Mouse (Mus musculus) liver, adult 2 months (tissue): ENCODE measurements around the gene 2510002D24Rik. TPM values are rescaled to one million over a fixed set of nuclear protein-coding genes. Genes with fewer than 3 reads are reported as not detected.

Experiments
- DNase-seq: peaks from one replicate; pipeline ENCODE4 v3.0.0-alpha.2; 2011; ENCODE audit warnings: low read depth, low spot score; ENCODE audit errors: extremely low read depth
- H3K27ac ChIP-seq: fragments of 200-500 bp; replicated peaks from 2 replicates; pipeline ENCODE4 v1.5.1; 2012; ENCODE audit warnings: low read depth, mild to moderate bottlenecking, control low read depth, inconsistent platforms, low read length; ENCODE audit not compliant: insufficient read depth
- H3K27me3 ChIP-seq: fragments of 200-500 bp; 2 replicates; pipeline ENCODE4 v1.6.1; 2012; ENCODE audit warnings: mild to moderate bottlenecking, moderate library complexity, low read length, inconsistent platforms; ENCODE audit not compliant: control insufficient read depth, insufficient read depth
- H3K36me3 ChIP-seq: fragments of 200-500 bp; 2 replicates; pipeline ENCODE4 v1.6.1; 2012; ENCODE audit warnings: low read length, inconsistent platforms; ENCODE audit not compliant: control insufficient read depth, insufficient read depth
- H3K4me1 ChIP-seq: fragments of 200-500 bp; 2 replicates; pipeline ENCODE4 v1.6.1; 2011; ENCODE audit warnings: low read length; ENCODE audit not compliant: control insufficient read depth, insufficient read depth
- H3K4me3 ChIP-seq: fragments of 200-500 bp; 2 replicates; pipeline ENCODE4 v1.5.1; 2011; ENCODE audit warnings: low read depth, mild to moderate bottlenecking, control low read depth, low read length, moderate library complexity; ENCODE audit not compliant: insufficient read depth
- H3K79me2 ChIP-seq: fragments of 200-500 bp; 2 replicates; pipeline ENCODE4 v1.6.1; 2012; ENCODE audit warnings: inconsistent platforms, mild to moderate bottlenecking, low read length, moderate library complexity; ENCODE audit not compliant: control insufficient read depth, insufficient read depth
- H3K9ac ChIP-seq: fragments of 200-500 bp; 2 replicates; pipeline ENCODE4 v1.6.1; 2012; ENCODE audit warnings: low read depth, mild to moderate bottlenecking, control low read depth, inconsistent platforms, low read length
- CTCF ChIP-seq: fragments of 200-500 bp; IDR thresholded peaks from 2 replicates; pipeline ENCODE4 v1.5.1; 2011; ENCODE audit warnings: low read depth, low read length, control low read depth
- POLR2A ChIP-seq: fragments of 200-500 bp; IDR thresholded peaks from 2 replicates; pipeline ENCODE4 v1.6.1; 2011; ENCODE audit warnings: low read length, control low read depth; ENCODE audit not compliant: insufficient read depth; ENCODE audit errors: extremely low read depth
- WGBS: fragments of 180-500 bp; shearing (Covaris S2); methylation state at CpG from one replicate; pipeline ENCODE4 v1.1.7; 2018; 5-methylcytosine and 5-hydroxymethylcytosine counted together
- polyA plus RNA-seq: library from polyadenylated mRNA; depleted of rRNA; stranded (reverse); fragments of >200 nt; gene quantifications from 2 replicates; pipeline ENCODE4 v1.2.3, GENCODE M21; 2012
- total RNA-seq: library from RNA; depleted of rRNA; stranded (reverse); fragments of >200 nt; gene quantifications from 2 replicates; pipeline ENCODE4 v1.2.3, GENCODE M21; 2014

Gene 2510002D24Rik
- total and polyA plus RNA-seq, 2 experiments = 14.3 to 57.9 TPM

GRCm38 (mm10) chr16:18812385-18812910, 23.9 kb upstream of the 2510002D24Rik start:
- H3K27me3 ChIP-seq = no peaks in the 10 kb centered on the region
- H3K4me3 ChIP-seq = peak overlapping the region; percentile 86
- DNase-seq = peak; percentile 69
- peaks cover 7% of the 10 kb centered on the region for H3K4me1 ChIP-seq
- TF ChIP-seq CTCF = no peak
- TF ChIP-seq POLR2A = 0 out of 2 replicates have a peak, but pooled peaks have one; percentile 27
- under 1% methylated on average over 31 of the region's 31 CpGs for WGBS
- H3K9ac ChIP-seq = peak overlapping the region; percentile 95
- H3K27ac ChIP-seq = peak overlapping the region; percentile 72
- peaks cover 20% of the 10 kb centered on the region; the same call in 1 of the 2 replicates for H3K36me3 ChIP-seq
- peaks cover 8% of the 10 kb centered on the region; the same call in 1 of the 2 replicates for H3K79me2 ChIP-seq

- Histone ChIP-seq H3K79me2 (0 out of 2 replicates have a peak, but pooled peaks cover 5% of the 10 kb centered on the region), H3K4me3 (no peak overlapping the region), H3K9ac (no peak overlapping the region), H3K27ac (no peak overlapping the region), H3K27me3 (no peaks in the 10 kb centered on the region), H3K36me3 (peaks cover 85% of the 10 kb centered on the region), H3K4me1 (no peaks in the 10 kb centered on the region)
- TF ChIP-seq CTCF (no peak), POLR2A (no peak)
- no peak for DNase-seq
- WGBS = 86% methylated on average over 1 of the region's 1 CpGs
These were observed 14.0 kb upstream of the 2510002D24Rik start for GRCm38 (mm10) chr16:18822356-18822755.

GRCm38 (mm10) chr16:18822925-18823324, 13.5 kb upstream of the 2510002D24Rik start:
- DNase-seq = no peak
- no peaks in the 10 kb centered on the region for H3K4me1 ChIP-seq
- no peak overlapping the region for H3K27ac ChIP-seq
- H3K4me3 ChIP-seq = no peak overlapping the region
- no peak overlapping the region for H3K9ac ChIP-seq
- 86% methylated on average over 4 of the region's 4 CpGs for WGBS
- TF ChIP-seq CTCF = no peak
- no peak for TF ChIP-seq POLR2A
- H3K36me3 ChIP-seq = peaks cover 86% of the 10 kb centered on the region
- H3K79me2 ChIP-seq = 0 out of 2 replicates have a peak, but pooled peaks cover 5% of the 10 kb centered on the region
- H3K27me3 ChIP-seq = no peaks in the 10 kb centered on the region

GRCm38 (mm10) chr16:18828630-18829029, 7.7 kb upstream of the 2510002D24Rik start:
- Histone ChIP-seq H3K9ac (no peak overlapping the region), H3K4me3 (no peak overlapping the region), H3K27ac (no peak overlapping the region), H3K36me3 (peaks cover 81% of the 10 kb centered on the region), H3K79me2 (no peaks in the 10 kb centered on the region), H3K4me1 (no peaks in the 10 kb centered on the region), H3K27me3 (no peaks in the 10 kb centered on the region)
- DNase-seq = no peak
- TF ChIP-seq CTCF = no peak
- no peak for TF ChIP-seq POLR2A
- 92% methylated on average over 3 of the region's 3 CpGs for WGBS

- Histone ChIP-seq H3K27me3 (no peaks in the 10 kb centered on the region), H3K4me3 (no peak overlapping the region), H3K79me2 (no peaks in the 10 kb centered on the region), H3K9ac (no peak overlapping the region), H3K36me3 (peaks cover 78% of the 10 kb centered on the region), H3K27ac (no peak overlapping the region), H3K4me1 (no peaks in the 10 kb centered on the region)
- WGBS = 89% methylated on average over 6 of the region's 6 CpGs
- DNase-seq = no peak
- TF ChIP-seq CTCF = no peak
- no peak for TF ChIP-seq POLR2A
These were observed 7.3 kb upstream of the 2510002D24Rik start for GRCm38 (mm10) chr16:18829102-18829501.

GRCm38 (mm10) chr16:18833486-18833885, 2.9 kb upstream of the 2510002D24Rik start:
- H3K36me3 ChIP-seq = peaks cover 44% of the 10 kb centered on the region
- peaks cover 7% of the 10 kb centered on the region; the same call in 1 of the 2 replicates for H3K79me2 ChIP-seq
- no peak overlapping the region for H3K4me3 ChIP-seq
- TF ChIP-seq CTCF (no peak), POLR2A (no peak)
- no peak overlapping the region for H3K27ac ChIP-seq
- no peak for DNase-seq
- WGBS = 86% methylated on average over 2 of the region's 2 CpGs
- H3K4me1 ChIP-seq = peaks cover 4% of the 10 kb centered on the region
- H3K9ac ChIP-seq = no peak overlapping the region
- H3K27me3 ChIP-seq = no peaks in the 10 kb centered on the region
